Mouse (Mus musculus): ENCODE measurements at regions not wholly inside any gene's neighbourhood (a gene's known extent, or its start where the extent isn't known, plus 50 kb on each side); places are given as distances from the start of the nearest gene placed in this dataset.

DNA sequence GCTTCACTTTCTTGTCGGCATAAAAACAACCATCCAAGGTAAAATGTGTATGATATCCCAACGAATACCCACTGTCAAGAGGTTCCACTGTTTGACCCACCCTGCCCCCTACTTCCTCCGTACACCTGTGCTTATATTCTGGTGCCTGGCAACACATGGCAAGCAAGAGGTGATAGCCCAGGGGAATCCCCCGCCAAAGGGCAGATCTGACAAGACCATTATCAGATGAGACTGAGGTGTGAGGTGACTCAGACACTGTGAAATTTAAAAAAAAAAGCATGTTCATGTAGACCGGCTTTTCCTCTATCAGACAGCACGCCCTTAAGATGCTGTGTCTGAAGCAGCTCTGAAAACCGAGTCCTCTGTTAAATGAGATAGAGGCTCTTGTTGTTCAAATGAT lies 89.4 kb upstream of the Bach2 start:
- no peak for DNase-seq (ENCODE audit: low spot score)

DNA sequence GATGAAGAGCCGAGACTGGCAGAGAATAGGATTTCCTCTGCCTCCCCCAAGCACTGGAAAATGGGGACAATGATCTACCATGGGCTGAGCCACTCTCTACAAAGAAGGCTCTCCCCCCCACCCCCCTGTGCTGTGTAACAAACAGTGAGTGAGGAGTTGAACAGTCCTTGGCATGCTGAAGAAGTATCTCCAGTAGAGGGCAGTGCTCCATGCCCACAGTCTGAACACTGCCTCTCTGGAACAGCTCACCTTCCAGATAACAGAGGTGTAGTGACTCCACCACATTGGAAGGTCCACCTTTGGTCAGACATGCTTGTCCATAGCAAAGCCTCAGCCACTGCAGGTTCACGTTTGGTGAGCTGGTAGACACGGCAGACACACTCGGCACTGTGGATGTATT lies 85.2 kb upstream of the Bach2 start:
- no peak for DNase-seq (ENCODE audit: low spot score)

DNA sequence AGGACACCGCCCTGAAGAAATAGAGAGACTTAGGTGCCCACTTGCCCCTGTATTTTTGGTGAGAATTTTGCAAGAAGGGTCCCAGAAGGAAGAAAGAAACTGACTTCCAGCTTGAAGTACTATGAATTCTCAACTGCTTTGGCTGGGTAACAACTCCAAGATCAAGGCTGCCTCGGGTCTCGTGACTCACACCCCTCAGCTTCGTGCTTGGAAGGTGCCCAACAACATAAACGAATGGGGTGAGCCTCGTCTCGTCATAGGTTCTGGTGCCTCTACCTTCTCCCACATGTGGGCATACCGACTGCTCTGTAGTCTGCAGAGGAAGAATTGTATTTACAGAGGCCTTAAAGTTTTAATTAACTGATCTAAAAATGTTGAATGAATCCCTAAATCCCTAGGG lies 81.6 kb upstream of the Bach2 start:
- DNase-seq (ENCODE audit: low spot score) = no peak

DNA sequence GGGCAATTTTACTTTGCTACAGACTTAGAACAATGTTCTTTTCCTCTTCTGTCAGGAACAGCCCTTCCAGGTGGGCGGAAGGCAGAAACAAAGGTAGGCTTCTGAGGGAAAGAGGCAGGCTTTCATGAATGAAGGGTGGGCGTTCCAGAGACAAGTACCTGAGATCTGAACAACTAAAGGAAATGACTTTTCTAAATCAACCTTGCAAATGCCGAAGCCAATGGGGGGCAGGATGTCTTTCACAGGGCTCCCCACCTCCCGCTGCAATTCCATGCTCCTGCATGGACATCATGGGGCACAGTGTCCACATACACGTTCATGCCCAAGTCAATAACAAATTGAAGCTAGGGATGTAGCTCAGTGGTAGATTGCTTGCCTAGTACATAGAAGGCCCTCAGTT lies 80.2 kb upstream of the Bach2 start:
- no peak for DNase-seq (ENCODE audit: low spot score)

DNA sequence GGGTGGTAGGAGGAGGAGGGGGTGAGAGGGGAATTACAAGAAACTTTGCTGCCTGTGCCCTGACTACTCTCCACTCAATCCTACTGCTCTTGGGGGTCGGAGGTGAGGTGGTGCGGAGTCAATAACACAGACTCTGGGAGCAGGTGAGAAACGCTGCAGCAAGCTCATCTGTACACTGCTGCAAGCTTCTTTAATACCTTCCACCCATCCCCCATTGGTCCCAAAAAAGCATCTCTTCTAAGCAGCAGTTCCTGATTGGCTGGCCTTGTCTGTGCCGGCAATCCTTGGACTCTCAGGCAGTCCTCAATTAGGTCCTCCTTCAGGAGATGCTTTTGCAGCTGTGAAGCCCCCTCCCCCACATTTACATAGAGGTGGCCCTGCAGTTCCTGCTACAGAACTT lies 79.7 kb upstream of the Bach2 start:
- DNase-seq (ENCODE audit: low spot score) = no peak

DNA sequence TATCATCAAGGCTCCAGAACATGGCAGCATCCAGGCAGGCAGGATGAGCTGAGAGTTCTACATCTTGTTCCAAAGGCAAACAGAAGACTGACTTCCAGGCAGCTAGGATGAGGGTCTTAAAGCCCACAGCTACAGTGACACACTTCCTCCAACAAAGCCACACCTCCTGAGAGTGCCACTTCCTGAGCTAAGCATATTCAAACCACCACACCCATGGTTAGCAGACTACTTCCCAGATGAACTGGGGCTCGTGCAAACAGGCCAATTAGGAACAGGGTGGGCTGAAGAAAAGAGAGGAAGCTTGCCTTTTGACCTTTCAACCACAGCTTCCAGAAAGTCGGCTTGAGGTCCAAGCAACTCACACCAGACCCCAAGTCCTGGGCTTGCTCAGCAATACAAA lies 77.8 kb upstream of the Bach2 start:
- no peak for DNase-seq (ENCODE audit: low spot score)

DNA sequence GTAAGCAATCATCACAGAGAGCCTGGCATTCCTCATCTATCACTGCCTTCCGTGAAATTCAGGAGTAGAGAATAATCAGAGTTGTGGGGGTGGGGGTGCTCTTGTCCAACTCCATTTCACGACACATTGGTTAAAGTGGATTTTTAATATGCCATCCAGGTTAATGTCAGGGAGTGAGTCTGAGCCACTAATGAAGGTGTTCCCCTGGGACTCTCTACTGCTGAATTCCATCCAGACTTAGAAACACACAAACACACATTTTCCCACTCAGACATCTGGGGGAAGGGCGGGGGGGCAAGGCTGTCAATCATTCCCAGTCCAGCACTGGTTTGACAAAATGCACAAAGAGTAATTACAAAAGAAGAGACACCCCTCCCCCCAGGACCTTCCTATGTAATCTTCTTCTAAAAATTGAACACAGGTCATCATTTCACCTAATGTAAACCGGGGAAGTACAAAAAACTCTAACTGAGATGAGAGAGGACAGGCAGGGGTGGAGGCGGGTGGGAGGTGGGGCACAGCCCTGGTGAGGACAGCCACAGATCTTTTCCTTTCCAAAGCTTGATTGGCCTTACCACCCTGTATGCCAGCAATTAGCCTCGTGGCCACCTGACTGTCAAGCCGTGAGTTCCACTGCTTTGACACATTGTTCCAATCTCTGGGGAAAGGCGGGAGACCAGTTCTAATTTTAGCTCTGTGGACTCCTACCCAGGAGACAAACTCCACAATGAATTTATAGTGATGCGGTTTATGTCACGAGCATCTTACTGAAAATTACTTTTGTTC lies 76.5 kb upstream of the Bach2 start:
- no peak for DNase-seq (ENCODE audit: low spot score)

DNA sequence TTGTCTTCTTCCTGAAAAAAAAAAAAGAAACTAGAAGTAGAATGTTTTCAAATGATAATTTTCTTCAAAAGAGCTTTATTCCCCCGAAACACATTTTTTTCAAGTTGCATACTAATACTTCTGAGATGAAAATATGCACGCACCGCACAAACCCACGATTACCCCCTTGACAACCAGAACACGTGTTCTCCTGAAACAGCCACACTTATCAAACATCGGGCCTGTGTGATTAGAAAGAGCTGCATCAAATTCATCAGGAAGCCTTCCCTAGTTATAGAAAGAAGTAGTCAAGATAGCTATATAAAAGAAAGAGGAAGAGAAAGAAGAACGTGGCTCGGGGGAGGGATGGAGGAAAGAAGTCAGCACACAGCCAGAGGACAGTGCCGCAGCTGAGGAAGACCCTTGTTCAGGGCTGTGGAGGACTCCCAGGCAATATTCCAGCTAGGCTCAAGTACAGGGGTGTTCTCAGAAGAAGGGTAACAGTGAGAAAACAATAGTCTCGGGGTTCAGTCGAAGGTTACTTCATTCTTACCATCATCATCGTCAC lies 75.8 kb upstream of the Bach2 start:
- DNase-seq (ENCODE audit: low spot score) = no peak

DNA sequence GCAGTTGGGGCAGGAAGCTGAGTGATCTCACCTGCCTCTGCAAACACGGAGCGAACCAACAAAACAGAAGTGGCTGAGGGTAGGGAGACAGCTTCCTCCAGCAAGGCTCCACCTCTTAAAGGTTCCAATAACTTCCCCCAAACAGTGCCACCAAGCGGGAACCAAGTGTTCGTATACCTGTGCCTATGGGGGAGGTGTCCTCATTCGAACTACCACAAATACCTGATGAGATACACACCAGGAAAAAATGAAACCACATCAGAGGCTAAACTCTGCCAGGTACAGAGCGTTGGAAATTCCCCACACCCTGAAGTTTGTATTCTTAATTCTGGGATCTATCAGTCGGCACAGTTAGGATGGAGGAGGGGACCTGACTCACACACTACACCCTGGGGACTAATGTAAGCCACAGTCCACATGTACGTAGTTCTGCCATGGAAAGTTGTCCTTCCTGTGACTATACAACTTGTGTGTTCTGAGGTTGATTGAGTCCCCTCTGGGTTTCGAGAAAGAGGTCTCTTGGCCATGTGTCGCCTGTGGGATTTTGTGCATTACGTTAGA lies 74.4 kb upstream of the Bach2 start:
- DNase-seq (ENCODE audit: low spot score) = no peak

DNA sequence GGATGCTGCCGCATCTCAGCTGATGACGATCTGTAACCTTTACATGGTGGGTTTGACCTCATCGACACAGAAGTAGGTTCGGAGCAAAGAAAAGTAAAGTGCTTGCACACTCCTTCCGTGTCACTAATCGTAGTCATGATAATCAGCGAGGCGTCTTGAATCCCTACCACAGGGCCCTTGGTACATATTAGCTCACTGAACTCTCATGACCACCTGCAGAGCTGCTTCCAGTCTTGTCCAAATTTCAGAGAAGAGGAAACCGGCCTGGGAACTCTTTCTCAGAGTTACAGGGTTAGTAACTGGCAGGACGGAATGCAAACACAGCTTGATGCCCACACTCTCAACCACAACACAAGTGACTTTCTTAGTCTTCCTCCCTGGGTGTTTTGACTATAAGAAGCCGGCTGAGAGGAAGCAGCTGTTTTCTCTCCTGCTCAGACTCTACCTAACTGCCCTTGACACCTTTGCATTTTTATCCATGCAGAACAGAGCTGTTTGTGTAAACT lies 73.8 kb upstream of the Bach2 start:
- DNase-seq (ENCODE audit: low spot score) = no peak

DNA sequence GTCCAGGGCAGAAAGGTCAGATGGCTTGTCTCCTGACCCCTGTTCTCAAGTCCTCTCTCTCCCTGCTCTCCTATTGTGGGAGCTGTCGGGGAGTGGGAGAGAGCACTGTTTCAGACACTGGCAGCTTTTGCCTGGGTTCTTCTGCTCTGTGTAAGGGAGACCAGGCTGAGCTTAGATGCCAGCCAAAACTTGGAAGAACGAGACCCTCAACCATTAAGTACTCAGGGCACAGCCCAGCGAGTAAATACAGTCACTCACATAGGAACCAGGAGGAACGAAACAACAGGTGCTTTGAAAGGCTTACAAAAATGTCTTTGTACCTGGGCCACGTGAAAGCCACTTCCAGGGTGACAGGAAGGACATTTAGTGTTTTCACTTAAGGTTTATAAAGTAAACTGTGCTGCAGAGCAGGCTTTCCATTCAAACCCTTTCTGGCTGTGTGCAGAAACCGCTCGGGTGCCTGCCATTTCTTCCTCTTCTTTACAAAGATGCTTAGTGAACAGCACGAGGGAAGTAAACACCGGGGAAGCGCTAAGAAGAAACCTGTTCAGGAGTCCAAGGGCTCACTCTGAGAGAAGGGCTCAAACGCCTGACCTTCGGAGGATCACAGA lies 72.6 kb upstream of the Bach2 start:
- no peak for DNase-seq (ENCODE audit: low spot score)

DNA sequence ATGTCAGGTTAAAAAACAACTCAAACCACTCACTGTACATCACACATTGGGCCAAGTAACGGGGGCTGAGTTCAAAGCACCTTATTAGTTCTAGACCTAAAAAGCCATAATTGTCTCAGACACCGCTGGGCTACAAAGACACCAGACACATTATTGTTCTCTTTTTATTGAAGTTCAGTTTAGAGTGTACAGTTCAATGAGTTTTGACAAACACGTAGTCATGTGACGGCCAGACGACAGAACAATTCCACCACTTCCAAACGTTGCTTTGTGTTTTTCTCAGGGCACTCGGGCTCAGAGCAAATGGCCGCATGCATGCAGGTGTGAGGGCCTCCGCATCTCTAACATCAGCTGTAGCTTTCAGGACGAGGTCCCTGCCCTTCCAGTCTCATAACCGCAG lies 71.5 kb upstream of the Bach2 start:
- no peak for DNase-seq (ENCODE audit: low spot score)

DNA sequence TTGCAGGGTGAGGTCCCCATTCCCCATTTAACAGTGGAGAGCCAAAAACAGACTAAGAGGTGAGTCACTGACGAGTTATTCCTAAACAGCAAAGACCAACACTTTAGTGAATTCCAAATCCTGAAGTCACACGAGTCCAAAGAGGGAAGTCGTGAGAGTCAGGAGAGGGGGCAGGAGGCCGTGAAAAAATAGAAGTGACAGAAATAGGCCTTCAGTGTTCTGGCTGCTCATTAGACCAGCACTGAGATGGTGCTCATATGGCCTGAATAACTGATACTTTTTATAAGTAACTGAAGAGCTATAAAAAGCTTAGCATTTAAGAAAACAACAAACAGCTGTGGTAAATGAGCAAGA lies 68.5 kb upstream of the Bach2 start:
- DNase-seq (ENCODE audit: low spot score) = no peak

DNA sequence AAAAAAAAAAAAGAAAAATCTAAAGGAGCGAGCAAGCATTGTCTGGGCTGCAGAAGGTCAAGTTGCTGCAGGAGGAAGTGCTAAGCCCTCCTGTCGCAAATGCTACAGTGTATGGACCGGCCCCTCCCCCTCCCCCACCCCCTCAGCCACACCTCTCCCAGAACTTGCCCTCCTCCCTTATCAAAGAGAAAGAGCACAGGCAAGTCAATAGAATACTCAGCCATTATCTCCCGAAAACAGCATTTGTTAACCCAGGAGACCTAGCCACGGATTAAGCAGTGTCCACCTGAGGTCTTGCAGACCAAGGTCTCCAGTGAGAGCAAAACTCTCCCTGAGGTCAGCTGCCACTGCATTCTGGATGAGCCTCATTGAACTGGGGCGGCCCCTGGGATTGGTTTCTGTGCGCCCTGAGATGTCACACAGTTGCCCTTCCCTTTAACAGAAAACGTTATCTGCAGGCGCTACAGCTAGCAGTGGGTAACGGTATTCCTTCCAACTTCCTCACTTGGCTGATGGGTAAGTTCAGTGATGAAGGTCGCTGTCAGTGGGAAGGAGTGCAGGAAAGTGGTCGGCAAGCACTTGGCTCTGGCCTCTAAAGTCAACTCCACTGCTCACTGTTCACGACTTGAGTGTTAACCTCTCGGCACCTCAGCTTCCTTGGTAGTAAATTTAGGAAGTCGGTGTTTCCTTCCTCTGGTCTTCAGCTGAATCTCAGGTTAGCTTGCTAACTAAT lies 68.0 kb upstream of the Bach2 start:
- DNase-seq (ENCODE audit: low spot score) = no peak

DNA sequence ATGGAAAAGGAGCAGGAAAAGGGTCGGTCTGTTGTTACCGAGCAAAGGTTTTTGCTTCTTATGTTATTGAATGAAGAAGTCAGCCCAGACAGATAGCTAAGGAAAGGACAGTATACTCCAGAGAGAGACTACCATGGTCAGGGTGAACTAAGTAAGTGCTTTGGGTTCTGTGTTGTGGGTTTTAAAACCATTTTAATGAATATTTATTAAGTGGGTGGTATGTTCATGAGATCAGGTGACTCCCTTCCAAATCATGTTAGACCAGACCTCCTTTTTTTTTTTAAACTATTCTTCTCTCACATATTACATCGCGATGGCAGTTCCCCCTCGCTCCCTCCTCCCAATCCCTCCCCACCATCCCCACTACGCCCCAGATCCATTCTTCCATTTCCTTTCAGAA lies 67.3 kb upstream of the Bach2 start:
- DNase-seq (ENCODE audit: low spot score) = no peak

DNA sequence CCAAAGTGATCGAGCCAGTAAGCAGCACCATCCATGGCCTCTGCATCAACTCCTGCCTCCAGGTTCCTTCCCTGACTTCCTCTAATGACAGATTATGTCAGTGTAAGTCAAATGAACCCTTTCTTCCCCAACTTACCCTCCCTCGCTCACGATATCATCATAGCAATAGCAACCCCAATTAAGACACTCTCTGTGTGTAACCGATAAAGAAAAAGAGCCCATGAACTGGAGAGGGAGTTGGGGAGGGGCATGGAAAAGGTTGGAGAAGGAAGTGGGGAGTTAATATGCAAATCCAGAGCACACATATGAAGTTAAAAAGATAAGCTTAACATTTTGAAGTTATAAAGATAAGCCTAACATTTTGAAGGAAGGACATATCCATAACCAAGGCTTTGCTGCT lies 65.6 kb upstream of the Bach2 start:
- DNase-seq (ENCODE audit: low spot score) = no peak

DNA sequence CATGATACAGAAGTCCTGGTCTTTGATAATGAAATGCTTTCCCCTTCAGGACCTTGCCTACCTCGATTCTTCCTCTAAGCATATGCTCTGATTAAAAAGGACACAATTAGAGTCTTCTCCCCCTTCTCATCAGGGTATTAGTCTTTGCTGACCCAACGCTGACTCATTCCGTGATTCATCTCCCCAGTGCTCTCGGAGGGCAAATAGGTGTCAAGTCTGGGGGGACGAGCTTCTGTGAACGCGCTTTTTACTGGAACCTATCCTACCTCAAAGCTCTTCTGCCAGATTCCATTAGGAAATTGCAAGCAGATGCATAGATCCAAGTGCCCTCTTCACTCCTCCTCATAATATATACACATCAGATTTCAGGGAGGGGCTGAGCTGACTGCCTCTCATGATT lies 63.8 kb upstream of the Bach2 start:
- DNase-seq (ENCODE audit: low spot score) = no peak

DNA sequence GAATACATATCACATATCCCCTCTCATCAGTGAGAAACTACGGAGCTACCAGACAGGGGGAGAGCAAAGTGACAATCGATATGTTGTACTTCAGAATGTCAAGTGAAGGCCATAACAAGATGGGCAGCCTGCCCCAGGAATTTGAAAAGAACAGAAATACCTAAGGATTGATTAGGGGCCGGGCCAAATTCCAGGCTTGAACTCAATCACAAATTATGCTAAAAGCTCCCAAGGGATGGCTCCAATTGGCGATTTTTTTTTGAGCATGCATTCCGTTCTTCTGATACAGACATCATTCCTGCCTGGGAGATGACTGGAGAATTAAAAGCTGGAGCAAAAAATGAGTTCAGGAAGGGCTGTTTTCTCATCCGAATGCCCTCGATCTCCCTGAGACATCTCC lies 63.4 kb upstream of the Bach2 start:
- no peak for DNase-seq (ENCODE audit: low spot score)

DNA sequence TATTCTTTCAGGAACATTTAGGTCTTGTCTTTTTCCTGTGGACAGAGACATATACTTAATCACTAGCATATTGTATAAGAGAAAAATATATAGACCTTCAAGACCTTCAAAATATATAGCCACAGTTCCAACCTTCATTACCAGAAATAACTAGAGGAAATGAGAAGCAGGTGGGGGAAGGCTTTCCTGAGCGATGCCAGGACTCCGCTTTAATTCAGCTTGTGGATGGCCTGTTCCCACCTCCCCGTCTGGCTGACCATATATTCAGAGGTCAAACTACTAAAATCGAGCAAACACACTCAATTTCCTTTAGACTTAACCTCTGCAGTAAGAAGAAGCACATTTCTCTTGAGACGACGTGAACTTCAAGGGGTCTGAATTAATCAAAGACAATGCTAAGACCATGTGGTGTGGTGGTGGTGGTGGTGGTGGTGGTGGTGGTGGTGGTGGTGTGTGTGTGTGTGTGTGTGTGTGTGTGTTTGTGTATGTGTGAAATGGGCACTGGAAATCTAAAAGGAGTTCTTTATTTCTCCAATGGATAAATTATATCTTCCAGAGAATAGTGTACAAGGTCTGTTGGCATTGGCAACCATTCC lies 62.7 kb upstream of the Bach2 start:
- no peak for DNase-seq (ENCODE audit: low spot score)

DNA sequence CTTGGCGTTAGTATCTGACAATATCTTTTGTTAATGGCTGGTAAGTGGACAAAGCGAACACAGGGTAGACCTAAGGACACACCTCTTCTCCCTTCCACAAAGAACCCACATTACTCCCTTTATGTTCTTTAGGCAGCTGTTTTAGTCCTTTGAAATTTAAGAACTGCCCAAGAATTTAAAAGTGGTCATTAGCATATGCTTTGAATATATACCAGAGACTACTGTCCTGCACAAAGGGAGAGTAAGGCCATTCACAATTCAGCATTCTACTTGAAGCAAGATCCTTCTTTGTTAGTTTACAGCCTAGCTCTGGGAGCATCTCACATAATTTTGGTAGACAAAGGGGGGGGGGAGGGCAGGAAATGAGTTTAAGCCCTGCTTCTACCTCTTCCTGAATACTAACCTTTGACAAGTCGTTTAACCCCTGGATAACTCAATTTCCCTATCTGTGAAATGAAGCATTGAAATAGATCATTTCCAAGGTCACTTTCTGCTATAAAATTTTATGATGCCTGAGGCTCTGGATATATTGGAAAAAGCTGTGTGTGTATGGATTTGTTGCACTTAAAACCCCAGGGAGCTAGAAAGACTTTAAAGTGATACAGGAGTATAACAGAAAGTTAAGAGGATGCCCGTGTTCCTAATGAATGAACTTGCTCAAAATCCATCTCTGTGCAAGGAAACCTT lies 62.0 kb upstream of the Bach2 start:
- DNase-seq (ENCODE audit: low spot score) = no peak

DNA sequence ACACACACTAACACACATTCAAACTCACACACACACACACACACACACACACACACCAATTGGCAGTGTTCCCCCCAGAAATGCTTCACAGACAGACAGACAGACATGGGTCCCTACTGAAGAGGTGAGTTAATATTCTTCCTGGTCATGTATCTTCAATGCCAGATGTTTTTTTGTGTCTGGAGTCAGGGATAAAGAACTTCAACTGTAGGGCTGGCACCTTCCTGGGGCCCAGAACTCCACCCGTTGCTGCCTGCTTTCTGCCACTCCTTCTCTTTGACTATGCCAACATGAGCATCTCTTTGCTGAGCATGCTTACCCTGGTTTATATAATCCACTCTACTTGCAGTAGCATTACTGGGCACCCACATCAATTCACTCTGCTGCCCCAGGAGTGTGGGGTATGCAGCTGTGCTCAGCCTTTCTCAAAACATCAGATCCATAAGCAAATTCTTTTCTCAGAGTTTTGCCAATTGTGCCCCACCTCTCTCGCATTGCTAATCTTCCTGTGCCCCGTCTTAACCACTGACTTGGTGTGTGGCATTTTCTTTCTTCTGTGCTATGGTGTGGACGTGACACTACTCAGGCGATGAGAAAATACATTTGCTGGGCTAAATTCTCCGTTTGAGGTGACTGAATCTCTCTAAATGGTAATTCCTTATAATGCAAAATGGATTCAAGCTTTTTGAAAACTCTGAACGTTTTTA lies 60.5 kb upstream of the Bach2 start:
- DNase-seq (ENCODE audit: low spot score) = no peak
